Mouse (Mus musculus) cerebellum, adult 11-12 months (tissue): ENCODE measurements around the gene Nebl.

Experiments
- DNase-seq: peaks from one replicate; pipeline ENCODE4 v3.0.0; 2022

Gene Nebl

GRCm38 (mm10) chr2:17509942-17510341 is 221.3 kb downstream of the Nebl start:
- no peak for DNase-seq

- DNase-seq, result no peak
Observed at GRCm38 (mm10) chr2:17507362-17507761, 223.9 kb downstream of the Nebl start.

- no peak for DNase-seq
Observed at GRCm38 (mm10) chr2:17504115-17504774, 227.0 kb downstream of the Nebl start.

GRCm38 (mm10) chr2:17501075-17501474 is 230.2 kb downstream of the Nebl start:
- peak; percentile 62 for DNase-seq

- DNase-seq, result no peak
Observed at GRCm38 (mm10) chr2:17465517-17466174, 265.6 kb downstream of the Nebl start.

- DNase-seq, result no peak
Observed at GRCm38 (mm10) chr2:17460434-17460833, 270.8 kb downstream of the Nebl start.

- DNase-seq, result no peak
Observed at GRCm38 (mm10) chr2:17453676-17454075, 277.6 kb downstream of the Nebl start.

GRCm38 (mm10) chr2:17448341-17448740 is 282.9 kb downstream of the Nebl start:
- no peak for DNase-seq

GRCm38 (mm10) chr2:17443581-17443980 is 287.7 kb downstream of the Nebl start:
- no peak for DNase-seq

- DNase-seq, result no peak
Observed at GRCm38 (mm10) chr2:17438317-17438716, 292.9 kb downstream of the Nebl start.

GRCm38 (mm10) chr2:17436739-17437440 is 294.4 kb downstream of the Nebl start:
- no peak for DNase-seq

GRCm38 (mm10) chr2:17435217-17435616 is 296.0 kb downstream of the Nebl start:
- no peak for DNase-seq

- DNase-seq, result no peak
Observed at GRCm38 (mm10) chr2:17429028-17429427, 302.2 kb downstream of the Nebl start.

- no peak for DNase-seq
Observed at GRCm38 (mm10) chr2:17428156-17428555, 303.1 kb downstream of the Nebl start.

GRCm38 (mm10) chr2:17422967-17423366 is 308.3 kb downstream of the Nebl start:
- no peak for DNase-seq

GRCm38 (mm10) chr2:17415347-17415746 is 315.9 kb downstream of the Nebl start:
- DNase-seq, result no peak

GRCm38 (mm10) chr2:17414324-17414723 is 316.9 kb downstream of the Nebl start:
- DNase-seq, result no peak

- DNase-seq, result peak; percentile 23
Observed at GRCm38 (mm10) chr2:17413496-17414268, 317.6 kb downstream of the Nebl start.

GRCm38 (mm10) chr2:17409276-17409675 is 322.0 kb downstream of the Nebl start:
- DNase-seq, result no peak

GRCm38 (mm10) chr2:17405899-17406531 is 325.2 kb downstream of the Nebl start:
- no peak for DNase-seq

GRCm38 (mm10) chr2:17402511-17402910 is 328.8 kb downstream of the Nebl start:
- no peak for DNase-seq

- no peak for DNase-seq
Observed at GRCm38 (mm10) chr2:17396235-17396634, 335.0 kb downstream of the Nebl start.

- no peak for DNase-seq
Observed at GRCm38 (mm10) chr2:17391389-17391788, 339.9 kb downstream of the Nebl start.
